Mouse (Mus musculus) myocyte (in vitro differentiated cells): ENCODE results near the gene Ube2ql1. TPM values are rescaled to one million over a fixed set of nuclear protein-coding genes. Genes with fewer than 3 reads are reported as not detected.
A peak's percentile ranks its signal among the peaks of the same experiment; 100 is the strongest.

Experiments used
- H3K27me3 ChIP-seq: one replicate; pipeline ENCODE4 v1.6.1; 2011; ENCODE audit not compliant: control insufficient read depth, insufficient read depth, insufficient read length
- H3K36me3 ChIP-seq: one replicate; pipeline ENCODE4 v1.6.1; 2011; ENCODE audit not compliant: control insufficient read depth, insufficient read depth
- H3K4me2 ChIP-seq: one replicate; pipeline ENCODE4 v1.6.1; 2011; ENCODE audit warnings: low read depth, control low read depth
- H3K4me3 ChIP-seq: one replicate; pipeline ENCODE4 v1.5.1; 2011; ENCODE audit warnings: mild to moderate bottlenecking, control low read depth, moderate library complexity
- H3K79me2 ChIP-seq: one replicate; pipeline ENCODE4 v1.6.1; 2011; ENCODE audit not compliant: control insufficient read depth, insufficient read depth
- H3ac ChIP-seq: one replicate; pipeline ENCODE4 v1.6.1; 2011; ENCODE audit not compliant: control insufficient read depth, insufficient read length
- CEBPB ChIP-seq: IDR thresholded peaks from 2 replicates; pipeline ENCODE4 v1.6.1; 2011; ENCODE audit warnings: mild to moderate bottlenecking, moderate library complexity; ENCODE audit not compliant: poor library complexity, insufficient read depth, severe bottlenecking
- E2F4 ChIP-seq: IDR thresholded peaks from one replicate; pipeline ENCODE4 v1.6.1; 2011; ENCODE audit warnings: mild to moderate bottlenecking, control low read depth, moderate library complexity; ENCODE audit not compliant: insufficient read depth
- MAX ChIP-seq: IDR thresholded peaks from one replicate; pipeline ENCODE4 v1.6.1; 2011; ENCODE audit warnings: low read depth, mild to moderate bottlenecking, control low read depth
- MYOD1 ChIP-seq, 3 experiments: IDR thresholded peaks; one replicate each; pipeline ENCODE4 v1.6.1; 2011; ENCODE audit warnings: control low read depth in 2 of 3, low read depth in 2 of 3, mild to moderate bottlenecking in 2 of 3, moderate library complexity in 1 of 3; ENCODE audit not compliant: insufficient read length in 2 of 3, control insufficient read depth in 1 of 3
- MYOG ChIP-seq, 3 experiments: IDR thresholded peaks; one replicate each; pipeline ENCODE4 v1.6.1; 2011; ENCODE audit warnings: control low read depth in 2 of 3, low read depth in 2 of 3, mild to moderate bottlenecking in 2 of 3; ENCODE audit not compliant: insufficient read length in 2 of 3, control insufficient read depth in 1 of 3, insufficient read depth in 1 of 3
- POLR2A ChIP-seq: IDR thresholded peaks from one replicate; pipeline ENCODE4 v1.6.1; 2011; ENCODE audit warnings: low read depth, mild to moderate bottlenecking, control low read depth, moderate library complexity; ENCODE audit not compliant: insufficient read length
- POLR2AphosphoS2 ChIP-seq: IDR thresholded peaks from one replicate; pipeline ENCODE4 v1.6.1; 2011; ENCODE audit warnings: low read depth, control low read depth; ENCODE audit not compliant: insufficient read length
- REST ChIP-seq: IDR thresholded peaks from one replicate; pipeline ENCODE4 v1.6.1; 2011; ENCODE audit warnings: mild to moderate bottlenecking, control low read depth, moderate library complexity; ENCODE audit not compliant: insufficient read depth, insufficient read length
- SRF ChIP-seq: IDR thresholded peaks from one replicate; pipeline ENCODE4 v1.6.1; 2011; ENCODE audit warnings: low read depth; ENCODE audit not compliant: control insufficient read depth, insufficient read length
- TCF12 ChIP-seq: IDR thresholded peaks from one replicate; pipeline ENCODE4 v1.6.1; 2011; ENCODE audit warnings: mild to moderate bottlenecking, control low read depth; ENCODE audit not compliant: poor library complexity, insufficient read depth, severe bottlenecking
- TCF3 ChIP-seq: IDR thresholded peaks from one replicate; pipeline ENCODE4 v1.6.1; 2011; ENCODE audit warnings: low read depth, control low read depth; ENCODE audit not compliant: insufficient read length
- USF1 ChIP-seq: IDR thresholded peaks from one replicate; pipeline ENCODE4 v1.6.1; 2011; ENCODE audit warnings: low read depth, mild to moderate bottlenecking, control low read depth, moderate library complexity
- polyA plus RNA-seq: library from polyadenylated mRNA; unstranded; fragments of >200 nt; fragmentation: generic; extraction: Trizol; gene quantifications from one replicate; pipeline ENCODE4 v1.2.1, GENCODE M21; 2012; ENCODE audit warnings: missing spikeins

The Ube2ql1 gene
- polyA plus RNA-seq, 1 experiment = 0.02 TPM

DNA sequence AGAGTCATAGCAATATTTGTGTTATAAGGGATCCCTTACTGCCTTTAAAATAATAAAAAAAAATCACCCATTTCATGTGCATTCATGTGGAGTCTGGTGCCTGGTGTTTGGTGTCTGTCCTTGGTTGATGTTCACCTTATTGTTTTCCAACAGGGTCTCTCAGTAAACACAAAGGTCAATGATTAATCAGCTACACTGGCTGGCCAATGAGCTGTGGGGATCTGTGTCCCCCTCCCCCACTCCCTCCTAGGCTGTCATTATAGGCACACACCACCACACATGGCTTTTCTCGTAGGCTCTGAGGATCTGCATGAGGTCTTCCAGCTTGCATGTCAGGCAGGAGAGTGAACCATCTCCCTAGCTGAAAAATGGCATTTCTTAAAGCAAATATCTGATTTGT, 38.9 kb downstream of the Ube2ql1 start:
- Histone ChIP-seq H3K4me2 (no peak overlapping the region), H3ac (no peak overlapping the region), H3K27me3 (peaks cover 14% of the 10 kb centered on the region), H3K36me3 (no peaks in the 10 kb centered on the region), H3K79me2 (no peaks in the 10 kb centered on the region), H3K4me3 (no peak overlapping the region)
- TF ChIP-seq POLR2AphosphoS2 = no peak
- no peak for TF ChIP-seq REST
- no peak for TF ChIP-seq SRF
- TF ChIP-seq CEBPB = no peak
- TF ChIP-seq USF1 = no peak
- TF ChIP-seq TCF12 = no peak
- TF ChIP-seq MAX = no peak
- TF ChIP-seq E2F4 = no peak
- TF ChIP-seq MYOD1 (IDR thresholded peaks at IDR 0.05; ENCODE audit: control insufficient read depth in 1 of 3, insufficient read length in 2 of 3, low read depth in 2 of 3) = no peak
- TF ChIP-seq TCF3 = no peak
- TF ChIP-seq POLR2A = no peak
- TF ChIP-seq MYOG (IDR thresholded peaks at IDR 0.05; ENCODE audit: control insufficient read depth in 1 of 3, insufficient read depth in 1 of 3, insufficient read length in 2 of 3, low read depth in 2 of 3) = no peak

DNA sequence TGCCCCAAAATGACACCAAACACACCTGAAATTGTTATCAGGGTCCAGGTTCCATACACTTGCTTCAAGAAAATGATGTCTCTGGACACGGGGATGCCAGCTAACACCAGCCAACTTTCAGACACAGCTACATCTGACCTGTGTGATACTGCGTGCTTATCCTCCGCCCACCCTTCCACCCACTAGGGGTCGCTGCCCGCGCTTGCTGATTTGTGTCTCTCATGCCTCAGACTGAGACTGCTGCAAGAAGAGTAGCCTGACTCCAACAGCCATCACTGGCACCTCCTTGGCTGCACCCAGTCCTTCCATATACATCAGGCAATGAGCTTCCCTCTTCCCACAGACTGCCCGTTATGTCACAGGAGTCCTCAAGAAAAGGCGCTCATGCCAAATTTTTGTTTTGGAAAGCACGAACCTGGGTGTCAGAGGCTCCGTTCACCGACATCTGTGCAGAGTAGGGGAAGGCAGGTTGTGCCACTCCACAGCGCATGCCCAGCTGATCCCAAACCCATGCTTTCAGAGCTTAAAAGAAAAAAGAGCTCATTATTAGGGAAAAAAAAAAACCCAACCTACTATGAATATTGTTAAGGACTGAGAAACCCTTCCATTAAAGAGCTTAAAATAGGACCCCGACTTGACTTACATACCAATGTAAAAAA, 43.2 kb downstream of the Ube2ql1 start:
- Histone ChIP-seq H3K27me3 (no peaks in the 10 kb centered on the region), H3K4me2 (no peak overlapping the region), H3K4me3 (no peak overlapping the region), H3K36me3 (no peaks in the 10 kb centered on the region), H3ac (no peak overlapping the region), H3K79me2 (no peaks in the 10 kb centered on the region)
- TF ChIP-seq MYOD1 (IDR thresholded peaks at IDR 0.05; ENCODE audit: control insufficient read depth in 1 of 3, insufficient read length in 2 of 3, low read depth in 2 of 3) = no peak
- TF ChIP-seq E2F4 = no peak
- no peak for TF ChIP-seq USF1

DNA sequence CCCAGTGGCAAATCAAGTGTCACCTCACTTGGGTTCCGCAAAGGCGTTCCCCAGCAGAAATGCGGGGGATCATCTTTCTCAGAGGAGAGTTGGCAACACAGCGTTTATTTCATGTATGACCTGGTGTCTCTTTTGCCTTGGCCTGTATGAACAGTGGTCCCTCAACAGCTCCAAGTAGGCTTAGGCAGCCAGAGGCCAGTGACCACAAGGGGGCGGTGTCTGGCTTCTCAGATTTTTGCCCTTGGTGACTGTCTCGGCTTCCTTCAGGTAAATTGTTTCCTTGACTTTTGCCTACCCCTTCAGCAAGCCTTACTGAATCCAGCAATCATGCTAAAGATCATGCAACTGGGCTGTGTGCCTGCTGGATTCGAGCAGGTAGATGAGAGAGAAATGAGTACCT, 48.6 kb downstream of the Ube2ql1 start:
- H3K4me3 ChIP-seq = no peak overlapping the region
- H3K36me3 ChIP-seq = no peaks in the 10 kb centered on the region
- no peaks in the 10 kb centered on the region for H3K79me2 ChIP-seq
- TF ChIP-seq CEBPB (no peak), MYOD1 (IDR thresholded peaks at IDR 0.05; ENCODE audit: control insufficient read depth in 1 of 3, insufficient read length in 2 of 3, low read depth in 2 of 3) (no peak), REST (no peak), MAX (no peak), MYOG (IDR thresholded peaks at IDR 0.05; ENCODE audit: control insufficient read depth in 1 of 3, insufficient read depth in 1 of 3, insufficient read length in 2 of 3, low read depth in 2 of 3) (no peak), USF1 (no peak), TCF3 (no peak), POLR2AphosphoS2 (no peak), POLR2A (no peak), E2F4 (no peak)
- H3K27me3 ChIP-seq = no peaks in the 10 kb centered on the region
- no peak overlapping the region for H3ac ChIP-seq
- no peak overlapping the region for H3K4me2 ChIP-seq

DNA sequence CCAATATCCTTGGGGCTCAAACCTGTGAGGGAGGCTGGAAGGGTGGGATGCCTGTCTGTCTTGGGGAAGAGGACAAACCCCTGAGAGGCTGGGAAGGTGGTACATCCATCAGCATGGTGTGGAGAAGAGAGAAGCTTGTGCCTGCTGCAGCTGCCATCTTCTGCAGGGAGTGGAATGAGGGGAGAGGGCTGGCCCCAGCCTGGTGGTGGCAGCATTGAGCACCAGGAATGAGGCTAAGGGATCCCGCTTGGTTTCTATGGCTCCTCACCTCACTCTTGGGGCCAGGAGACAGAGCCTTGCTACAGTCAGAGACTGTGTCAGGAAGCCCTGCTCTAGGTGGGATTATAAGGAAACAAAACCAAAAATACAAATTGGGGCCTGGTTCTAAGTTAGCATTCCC, 52.7 kb downstream of the Ube2ql1 start:
- Histone ChIP-seq H3K4me2 (no peak overlapping the region), H3K4me3 (no peak overlapping the region)
- no peak for TF ChIP-seq MAX
- TF ChIP-seq MYOD1 (IDR thresholded peaks at IDR 0.05; ENCODE audit: control insufficient read depth in 1 of 3, insufficient read length in 2 of 3, low read depth in 2 of 3) = no peak
- TF ChIP-seq TCF12 = no peak
- TF ChIP-seq REST = no peak
- no peak for TF ChIP-seq SRF
- no peak for TF ChIP-seq POLR2A
- no peak for TF ChIP-seq CEBPB
- no peak for TF ChIP-seq POLR2AphosphoS2

DNA sequence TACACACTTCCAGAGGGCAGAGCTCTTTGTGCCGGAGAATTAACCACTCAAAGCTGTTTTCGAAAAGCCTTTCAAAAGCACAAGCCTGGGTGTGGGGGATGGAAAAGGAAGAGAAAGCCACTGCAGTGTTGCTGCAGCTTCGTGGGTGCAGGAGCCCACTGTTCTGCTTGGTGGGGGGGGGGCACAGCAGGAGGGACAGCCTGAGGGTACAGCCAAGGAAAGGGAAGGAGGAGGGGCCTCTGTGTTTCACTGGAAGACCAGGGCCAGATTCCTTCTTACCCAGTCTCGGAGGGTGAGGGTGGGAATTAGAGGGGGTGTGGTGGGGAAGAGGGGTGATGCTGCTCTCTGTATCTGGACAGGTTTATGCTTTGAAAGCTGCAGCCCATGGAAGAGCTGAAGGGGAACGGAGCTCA, 54.3 kb downstream of the Ube2ql1 start:
- Histone ChIP-seq H3K4me2 (peak overlapping the region; percentile 12), H3K79me2 (no peaks in the 10 kb centered on the region), H3ac (no peak overlapping the region), H3K36me3 (no peaks in the 10 kb centered on the region), H3K4me3 (no peak overlapping the region), H3K27me3 (no peaks in the 10 kb centered on the region)
- no peak for TF ChIP-seq TCF3

More for the DNA sequence above, 52.7 kb downstream of the Ube2ql1 start:
- Histone ChIP-seq H3K27me3 (no peaks in the 10 kb centered on the region), H3ac (no peak overlapping the region), H3K36me3 (no peaks in the 10 kb centered on the region), H3K79me2 (no peaks in the 10 kb centered on the region)
